Mouse (Mus musculus) small intestine, adult 2 months (tissue): Measurements from ENCODE around the gene Lhx8.

Experiments
- CTCF ChIP-seq: fragments of 200-500 bp; IDR thresholded peaks from 2 replicates; pipeline ENCODE4 v1.5.1; 2012; ENCODE audit warnings: low read depth, mild to moderate bottlenecking, control low read depth, inconsistent platforms, low read length, moderate library complexity, mixed read lengths; ENCODE audit not compliant: insufficient replicate concordance, insufficient read length; ENCODE audit errors: extremely low read depth
- POLR2A ChIP-seq: fragments of 200-500 bp; IDR thresholded peaks from 2 replicates; pipeline ENCODE4 v1.6.1; 2012; ENCODE audit warnings: low read depth, mild to moderate bottlenecking, control low read depth, inconsistent platforms, low read length, moderate library complexity

- TF ChIP-seq CTCF, result no peak
- TF ChIP-seq POLR2A, result no peak
Observed at GRCm38 (mm10) chr3:154363507-154363906, 33.0 kb upstream of the Lhx8 start.
